Mouse (Mus musculus): ENCODE data around the gene Tpx2.
A peak's percentile ranks its signal among the peaks of the same experiment; 100 is the strongest.

DNA sequence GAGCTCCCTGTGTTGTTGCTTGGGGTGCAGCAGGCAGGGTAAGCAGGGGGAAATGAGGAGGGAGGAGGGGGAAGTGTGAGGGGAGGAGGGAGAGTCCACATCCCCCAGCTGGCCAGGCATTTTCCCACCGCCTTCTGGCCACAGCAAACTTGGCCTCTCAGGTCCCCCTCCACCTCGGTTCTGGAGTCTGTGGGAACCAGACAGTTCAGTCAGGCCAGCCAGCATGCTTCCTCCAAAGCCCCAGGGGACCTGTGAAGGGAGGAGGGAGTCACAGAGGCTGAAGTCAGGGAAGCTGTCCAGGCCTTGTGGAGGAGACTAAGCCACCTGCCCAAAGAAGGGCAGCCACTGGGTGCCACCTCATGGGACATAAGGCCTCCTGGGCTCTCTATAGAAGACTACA lies 82.5 kb downstream of the Tpx2 start:
- TF ChIP-seq CTCF (IDR thresholded peaks at IDR 0.05): no peak
- TF ChIP-seq POLR2A (IDR thresholded peaks at IDR 0.05; ENCODE audit: insufficient read depth, low read depth, low read length): 0 out of 2 replicates have a peak, but pooled peaks have one; percentile 35

Measured in heart, adult 2 months (tissue).